Mouse (Mus musculus): ENCODE measurements at regions not wholly inside any gene's neighbourhood (a gene's known extent, or its start where the extent isn't known, plus 50 kb on each side); places are given as distances from the start of the nearest gene placed in this dataset.

DNA sequence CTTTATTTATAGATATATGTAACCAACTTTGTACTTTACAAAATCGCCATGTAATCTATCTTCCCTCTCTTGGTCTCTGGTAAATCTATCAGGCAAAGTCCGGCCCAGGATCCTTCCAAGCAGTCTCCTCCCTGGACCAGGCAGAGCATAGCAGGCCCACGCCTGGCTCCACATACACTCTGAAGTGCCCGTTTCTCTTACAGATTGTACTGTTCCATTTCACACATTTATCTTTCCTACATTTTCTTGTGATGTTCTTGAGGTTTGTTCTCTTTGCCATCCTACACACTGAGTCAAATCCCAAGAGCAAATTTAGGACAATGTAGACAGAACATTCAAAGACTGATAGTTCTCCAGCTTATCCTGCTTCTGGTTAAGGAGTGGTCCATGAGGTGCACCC, 264.3 kb downstream of the Spry2 start:
- TF ChIP-seq POLR2AphosphoS2 (IDR thresholded peaks at IDR 0.05; ENCODE audit: low read depth, low read length) (no peak), HCFC1 (IDR thresholded peaks at IDR 0.05; ENCODE audit: low read depth, low read length) (no peak), USF2 (conservative IDR thresholded peaks at IDR 0.05; ENCODE audit: low read depth, low read length) (no peak), MAZ (IDR thresholded peaks at IDR 0.05; ENCODE audit: low read depth, low read length) (no peak), CTCF (conservative IDR thresholded peaks at IDR 0.05 in 1 of 2, IDR thresholded peaks at IDR 0.05 in 1 of 2; ENCODE audit: low read depth in 2 of 2, low read length in 2 of 2) (no peak), EP300 (IDR thresholded peaks at IDR 0.05; ENCODE audit: low read length) (no peak), POLR2A (IDR thresholded peaks at IDR 0.05; ENCODE audit: low read depth, low read length) (no peak), MEF2A (IDR thresholded peaks at IDR 0.05; ENCODE audit: borderline replicate concordance, low read depth, low read length) (no peak), ZMIZ1 (IDR thresholded peaks at IDR 0.05; ENCODE audit: low read depth, low read length) (no peak), ETS1 (conservative IDR thresholded peaks at IDR 0.05; ENCODE audit: low read depth, low read length) (no peak), ZNF384 (IDR thresholded peaks at IDR 0.05; ENCODE audit: low read depth, low read length) (no peak), USF1 (IDR thresholded peaks at IDR 0.05; ENCODE audit: low read depth, low read length) (no peak), RCOR1 (conservative IDR thresholded peaks at IDR 0.05; ENCODE audit: low read depth, low read length) (no peak)

Measured in CH12.LX (cell line).